Mouse (Mus musculus): ENCODE measurements around the gene Vmn1r63.
"Not testable (repeated sequence)": the region's sequence is repeated elsewhere in the genome, so short reads cannot be mapped to it uniquely, and the experiment has no call there.

Vmn1r63 gene

DNA sequence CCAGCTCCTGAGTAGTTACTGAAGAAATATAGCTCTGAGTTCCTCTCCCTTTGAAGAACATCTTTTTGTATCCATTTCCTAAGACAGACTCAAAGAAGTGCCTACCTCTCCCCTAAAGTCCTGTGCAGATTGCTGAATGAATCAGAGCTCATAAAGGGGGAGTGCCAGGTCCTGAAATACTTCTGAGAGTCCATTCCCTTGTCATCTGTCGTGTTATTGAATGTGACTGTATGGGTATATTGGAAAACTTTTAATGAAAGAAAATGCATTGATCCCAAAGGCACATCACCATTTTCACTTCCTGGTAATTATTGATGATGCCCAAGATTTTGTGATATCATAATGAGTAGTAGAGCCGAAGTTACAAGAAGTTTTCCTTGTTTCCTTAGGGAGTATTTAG lies at the start of gene Vmn1r63:
Gene Vmn1r63 (minus strand): TSS at position 101 of the 400 bp plus-strand sequence.
- not testable (repeated sequence) for DNase-seq (ENCODE audit: low spot score in 2 of 2)
